Mouse (Mus musculus) hindbrain, embryonic 10.5 days (tissue): Measurements from ENCODE around the gene Lif. TPM values are rescaled to one million over a fixed set of nuclear protein-coding genes. Genes with fewer than 3 reads are reported as not detected.

Source experiments
- DNase-seq: peaks from one replicate; pipeline ENCODE4 v3.0.0-alpha.2; 2017; ENCODE audit warnings: low spot score
- H3K27ac ChIP-seq: fragments of 300-500 bp; sonication (generic); 2 replicates; pipeline ENCODE4 v1.5.1; 2016; ENCODE audit warnings: mild to moderate bottlenecking, moderate library complexity
- H3K27me3 ChIP-seq: fragments of 300-500 bp; sonication (generic); 2 replicates; pipeline ENCODE4 v1.6.1; 2016; ENCODE audit warnings: mild to moderate bottlenecking; ENCODE audit not compliant: poor library complexity, insufficient read depth, severe bottlenecking
- H3K36me3 ChIP-seq: fragments of 300-500 bp; sonication (generic); 2 replicates; pipeline ENCODE4 v1.6.1; 2016; ENCODE audit warnings: mild to moderate bottlenecking, moderate library complexity
- H3K4me1 ChIP-seq: fragments of 300-500 bp; sonication (generic); replicated peaks from 2 replicates; pipeline ENCODE4 v1.6.1; 2016; ENCODE audit warnings: mild to moderate bottlenecking
- H3K4me3 ChIP-seq: fragments of 300-500 bp; sonication (generic); 2 replicates; pipeline ENCODE4 v1.5.1; 2016; ENCODE audit warnings: mild to moderate bottlenecking, moderate library complexity
- H3K9me3 ChIP-seq: fragments of 300-500 bp; sonication (generic); 2 replicates; pipeline ENCODE4 v1.6.1; 2016; ENCODE audit warnings: mild to moderate bottlenecking, moderate library complexity
- WGBS: fragments of 180-500 bp; shearing (Covaris S2); methylation state at CpG from one replicate; pipeline ENCODE4 v1.1.7; 2016; 5-methylcytosine and 5-hydroxymethylcytosine counted together
- polyA plus RNA-seq: library from polyadenylated mRNA; unstranded; fragments of >200 nt; fragmentation: Nextera tagmentation; extraction: Ambion mirVana; gene quantifications from 2 replicates; pipeline ENCODE4 v1.2.1, GENCODE M21; 2016

Gene Lif
- polyA plus RNA-seq, 1 experiment from 2014 or later: 0.09 TPM

DNA sequence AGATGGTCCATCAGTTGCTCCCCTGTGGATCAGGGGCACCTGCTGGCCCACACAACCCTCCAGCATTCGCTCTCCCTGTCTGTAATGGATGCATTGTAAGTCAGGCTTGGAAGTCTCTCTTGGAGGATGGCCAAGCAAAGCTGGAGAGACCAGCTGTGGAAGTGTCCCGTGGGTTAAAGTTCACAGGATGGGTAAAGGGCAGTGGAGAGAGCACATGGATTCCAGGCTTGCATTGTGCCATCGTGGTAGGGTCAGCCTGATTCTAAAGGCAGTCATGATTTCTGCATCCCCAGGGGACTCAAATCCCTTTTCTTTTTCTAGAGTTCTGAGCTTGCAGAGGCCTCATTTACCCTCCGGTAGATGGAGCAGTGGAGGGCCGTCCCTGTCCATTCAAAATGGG is 399 bp downstream of the Lif start:
- DNase-seq: no peak
- 71% methylated on average over 5 of the region's 5 CpGs for WGBS

GRCm38 (mm10) chr11:4258657-4259082 is 1.3 kb downstream of the Lif start:
- peak overlapping the region; percentile 39 for H3K4me3 ChIP-seq
- no peaks in the 10 kb centered on the region for H3K9me3 ChIP-seq
- DNase-seq: peak; percentile 84
- peaks cover 34% of the 10 kb centered on the region for H3K4me1 ChIP-seq
- 2% methylated on average over 7 of the region's 7 CpGs for WGBS
- H3K27me3 ChIP-seq: peaks cover 22% of the 10 kb centered on the region
- peak overlapping the region; percentile 64 for H3K27ac ChIP-seq
- H3K36me3 ChIP-seq: no peaks in the 10 kb centered on the region

More for the DNA sequence above, 399 bp downstream of the Lif start:
- Histone ChIP-seq H3K4me3 (no peak overlapping the region), H3K4me1 (peaks cover 25% of the 10 kb centered on the region), H3K36me3 (no peaks in the 10 kb centered on the region), H3K9me3 (no peaks in the 10 kb centered on the region), H3K27ac (no peak overlapping the region), H3K27me3 (peaks cover 13% of the 10 kb centered on the region; the same call in 1 of the 2 replicates)

GRCm38 (mm10) chr11:4260463-4261187 is 3.3 kb downstream of the Lif start:
- Histone ChIP-seq H3K27ac (peak overlapping the region; percentile 17; the same call in 1 of the 2 replicates), H3K36me3 (no peaks in the 10 kb centered on the region), H3K4me1 (peaks cover 41% of the 10 kb centered on the region), H3K27me3 (peaks cover 42% of the 10 kb centered on the region), H3K9me3 (no peaks in the 10 kb centered on the region), H3K4me3 (no peak overlapping the region)
- no peak for DNase-seq
- 71% methylated on average over 14 of the region's 14 CpGs for WGBS

DNA sequence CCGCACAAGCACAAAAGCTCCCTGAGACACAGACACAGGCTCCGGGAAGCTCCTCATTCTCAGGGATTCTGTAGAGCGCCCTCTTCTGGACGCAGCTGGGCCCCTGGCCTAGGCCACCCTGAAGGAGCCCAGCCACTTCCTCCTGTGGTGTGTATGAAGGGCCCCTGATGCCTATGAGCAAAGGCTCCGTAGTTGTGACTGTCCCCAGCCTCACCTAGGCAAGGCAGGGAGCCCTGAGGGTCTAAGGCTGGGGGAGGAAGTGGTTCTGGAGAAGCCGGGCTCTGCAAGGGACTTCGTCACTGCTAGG is 3.8 kb downstream of the Lif start:
- peaks cover 47% of the 10 kb centered on the region for H3K27me3 ChIP-seq
- H3K27ac ChIP-seq: peak overlapping the region; percentile 17; the same call in 1 of the 2 replicates
- 50% methylated on average over 7 of the region's 7 CpGs for WGBS
- peaks cover 46% of the 10 kb centered on the region for H3K4me1 ChIP-seq
- H3K4me3 ChIP-seq: no peak overlapping the region
- no peaks in the 10 kb centered on the region for H3K36me3 ChIP-seq
- H3K9me3 ChIP-seq: no peaks in the 10 kb centered on the region
- DNase-seq: peak; percentile 49

GRCm38 (mm10) chr11:4261969-4262368 is 4.6 kb downstream of the Lif start:
- Histone ChIP-seq H3K4me1 (peaks cover 54% of the 10 kb centered on the region), H3K27ac (no peak overlapping the region), H3K36me3 (no peaks in the 10 kb centered on the region), H3K27me3 (peaks cover 55% of the 10 kb centered on the region), H3K9me3 (no peaks in the 10 kb centered on the region), H3K4me3 (no peak overlapping the region)
- WGBS: 57% methylated on average over 5 of the region's 5 CpGs
- no peak for DNase-seq

DNA sequence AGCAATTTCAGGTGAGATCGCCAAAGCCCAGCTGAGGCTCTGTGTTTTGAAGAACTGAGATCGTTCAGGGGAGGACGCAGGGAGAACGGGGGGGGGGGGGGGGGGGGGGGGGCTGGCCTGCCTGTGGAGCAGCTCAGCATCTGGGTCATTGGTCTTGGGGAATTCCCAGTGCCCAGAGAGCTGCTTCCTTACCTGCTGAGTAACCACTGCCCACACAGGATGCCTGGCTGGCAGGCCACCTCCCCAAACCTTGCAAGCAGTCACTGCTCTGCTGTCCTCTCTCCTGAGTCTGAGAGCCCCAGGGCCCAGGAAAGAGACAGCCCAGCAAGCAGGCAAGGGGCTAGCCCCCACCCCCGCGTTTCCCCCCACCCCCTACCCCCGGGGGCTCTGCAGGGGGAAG is 5.5 kb downstream of the Lif start:
- no peaks in the 10 kb centered on the region for H3K9me3 ChIP-seq
- no peak for DNase-seq
- H3K4me3 ChIP-seq: no peak overlapping the region
- H3K36me3 ChIP-seq: no peaks in the 10 kb centered on the region
- H3K27ac ChIP-seq: no peak overlapping the region
- 18% methylated on average over 7 of the region's 7 CpGs for WGBS
- peaks cover 58% of the 10 kb centered on the region for H3K4me1 ChIP-seq
- peaks cover 58% of the 10 kb centered on the region for H3K27me3 ChIP-seq

DNA sequence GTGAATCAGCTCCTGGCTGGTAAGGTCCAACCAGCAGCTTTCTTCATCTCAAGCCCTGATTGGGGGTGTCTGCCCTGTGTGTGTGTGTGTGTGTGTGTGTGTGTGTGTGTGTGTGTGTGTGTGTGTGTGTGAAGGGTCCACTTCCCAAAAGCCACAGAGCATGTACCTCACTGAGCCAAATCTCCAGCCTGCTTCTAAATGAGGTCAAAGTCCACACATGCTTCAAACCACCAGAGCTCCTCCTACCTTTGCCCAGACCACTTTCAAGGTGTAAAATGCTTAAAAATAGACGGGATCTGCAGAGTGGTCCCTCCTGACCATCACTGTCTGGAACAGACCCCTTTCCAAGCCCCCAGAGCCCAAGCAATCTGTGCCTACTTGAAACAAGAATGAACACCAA is 5.9 kb downstream of the Lif start:
- peaks cover 61% of the 10 kb centered on the region for H3K27me3 ChIP-seq
- peaks cover 58% of the 10 kb centered on the region for H3K4me1 ChIP-seq
- 41% methylated on average over 1 of the region's 1 CpGs for WGBS
- H3K36me3 ChIP-seq: no peaks in the 10 kb centered on the region
- H3K27ac ChIP-seq: no peak overlapping the region
- no peak overlapping the region for H3K4me3 ChIP-seq
- DNase-seq: no peak
- no peaks in the 10 kb centered on the region for H3K9me3 ChIP-seq

GRCm38 (mm10) chr11:4264066-4264465 is 6.7 kb downstream of the Lif start:
- Histone ChIP-seq H3K4me1 (peaks cover 54% of the 10 kb centered on the region), H3K27me3 (peaks cover 69% of the 10 kb centered on the region)
- 63% methylated on average over 7 of the region's 7 CpGs for WGBS

DNA sequence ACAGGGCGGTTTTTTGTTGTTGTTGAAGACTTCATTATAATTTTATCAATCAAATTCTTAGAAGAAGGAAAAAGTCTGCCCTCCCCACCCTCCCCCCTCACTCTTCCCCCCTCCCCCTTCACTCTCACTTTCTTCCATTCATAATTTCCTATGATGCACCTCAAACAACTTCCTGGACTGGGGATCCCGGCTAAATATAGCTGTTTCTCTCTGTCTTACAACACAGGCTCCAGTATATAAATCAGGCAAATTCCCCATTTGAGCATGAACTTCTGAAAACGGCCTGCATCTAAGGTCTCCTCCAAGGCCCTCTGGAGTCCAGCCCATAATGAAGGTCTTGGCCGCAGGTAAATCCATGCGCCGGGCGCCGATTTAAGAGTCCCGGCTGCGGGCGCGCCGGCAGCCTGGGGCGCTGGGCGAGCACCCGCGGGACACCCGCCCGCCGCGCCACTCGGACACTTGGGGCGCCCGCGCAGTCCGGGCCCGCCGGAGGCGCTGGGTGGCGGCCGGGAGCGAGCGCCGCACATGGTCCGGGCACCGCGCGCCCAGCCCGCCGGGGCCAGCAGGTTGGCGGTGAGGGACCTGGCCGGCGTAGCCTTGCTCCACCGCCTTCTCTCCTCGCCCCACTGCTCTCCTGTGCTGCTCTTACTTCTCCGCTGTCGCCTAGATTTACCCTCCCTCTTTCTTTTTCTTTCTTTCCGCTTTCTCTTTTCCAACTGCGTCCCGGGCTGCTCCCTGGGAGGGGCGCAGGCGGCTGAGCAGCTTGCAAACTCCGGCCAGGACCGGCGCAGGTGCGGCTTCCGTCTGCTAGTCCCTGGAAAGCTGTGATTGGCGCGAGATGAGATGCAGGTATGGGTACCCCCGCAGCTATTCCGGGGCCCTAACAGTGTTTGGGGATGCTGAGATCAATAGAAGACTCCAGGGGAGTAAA is 9.2 kb downstream of the Lif start:
- peaks cover 91% of the 10 kb centered on the region for H3K27me3 ChIP-seq
- no peaks in the 10 kb centered on the region for H3K36me3 ChIP-seq
- H3K4me3 ChIP-seq: peak overlapping the region; percentile 60
- peak; percentile 46 for DNase-seq
- 1% methylated on average over 61 of the region's 61 CpGs for WGBS
- H3K9me3 ChIP-seq: no peaks in the 10 kb centered on the region
- peaks cover 52% of the 10 kb centered on the region for H3K4me1 ChIP-seq
- H3K27ac ChIP-seq: peak overlapping the region; percentile 74

More at GRCm38 (mm10) chr11:4264066-4264465, 6.7 kb downstream of the Lif start:
- H3K9me3 ChIP-seq: no peaks in the 10 kb centered on the region
- peak overlapping the region; percentile 9; the same call in 1 of the 2 replicates for H3K27ac ChIP-seq
- DNase-seq: no peak
- H3K36me3 ChIP-seq: no peaks in the 10 kb centered on the region
- H3K4me3 ChIP-seq: no peak overlapping the region

DNA sequence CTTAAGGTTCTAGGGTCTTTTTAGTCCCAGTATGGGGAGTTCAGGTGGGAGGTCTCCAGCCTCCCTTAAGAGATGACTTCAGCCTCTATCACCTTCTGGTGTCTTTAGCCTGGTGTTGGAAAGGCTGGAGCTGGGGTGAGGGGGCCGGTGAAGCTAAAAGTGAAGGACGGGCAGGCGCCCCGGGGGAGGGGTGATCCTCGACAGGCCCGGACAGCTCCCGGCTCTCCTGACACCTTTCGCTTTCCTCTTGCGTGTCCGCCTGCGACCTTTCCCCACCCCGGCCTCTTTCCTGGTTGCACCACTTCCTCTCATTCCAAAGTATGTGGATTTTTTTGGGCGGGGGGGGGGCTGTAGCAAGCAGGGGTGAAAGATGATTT is 9.8 kb downstream of the Lif start:
- Histone ChIP-seq H3K27ac (no peak overlapping the region; the same call in 1 of the 2 replicates), H3K4me3 (peak overlapping the region; percentile 60), H3K9me3 (no peaks in the 10 kb centered on the region), H3K36me3 (no peaks in the 10 kb centered on the region), H3K27me3 (peaks cover 89% of the 10 kb centered on the region), H3K4me1 (peaks cover 49% of the 10 kb centered on the region)
- WGBS: 5% methylated on average over 13 of the region's 13 CpGs
- DNase-seq: no peak

GRCm38 (mm10) chr11:4268500-4268899 is 11.1 kb downstream of the Lif start:
- peaks cover 38% of the 10 kb centered on the region for H3K4me1 ChIP-seq
- no peak for DNase-seq
- peaks cover 78% of the 10 kb centered on the region for H3K27me3 ChIP-seq
- H3K4me3 ChIP-seq: no peak overlapping the region
- H3K27ac ChIP-seq: no peak overlapping the region
- H3K36me3 ChIP-seq: no peaks in the 10 kb centered on the region
- H3K9me3 ChIP-seq: no peaks in the 10 kb centered on the region
- WGBS: 87% methylated on average over 6 of the region's 6 CpGs

- Histone ChIP-seq H3K4me3 (no peak overlapping the region), H3K27ac (peak overlapping the region; percentile 74), H3K9me3 (no peaks in the 10 kb centered on the region), H3K36me3 (no peaks in the 10 kb centered on the region), H3K4me1 (peaks cover 27% of the 10 kb centered on the region), H3K27me3 (peaks cover 54% of the 10 kb centered on the region)
- DNase-seq: peak; percentile 18
- WGBS: 24% methylated on average over 19 of the region's 20 CpGs
These were observed 13.5 kb downstream of the Lif start for GRCm38 (mm10) chr11:4270744-4271459.
